Mouse (Mus musculus): Measurements from ENCODE around the gene Lrrc28. TPM values are rescaled to one million over a fixed set of nuclear protein-coding genes. Genes with fewer than 3 reads are reported as not detected.
A peak's percentile ranks its signal among the peaks of the same experiment; 100 is the strongest.

The Lrrc28 gene
- 12.3 and 14.4 TPM in 2 replicates for polyA plus RNA-seq (2014; fragmentation: Nextera tagmentation; extraction: Ambion mirVana)

DNA sequence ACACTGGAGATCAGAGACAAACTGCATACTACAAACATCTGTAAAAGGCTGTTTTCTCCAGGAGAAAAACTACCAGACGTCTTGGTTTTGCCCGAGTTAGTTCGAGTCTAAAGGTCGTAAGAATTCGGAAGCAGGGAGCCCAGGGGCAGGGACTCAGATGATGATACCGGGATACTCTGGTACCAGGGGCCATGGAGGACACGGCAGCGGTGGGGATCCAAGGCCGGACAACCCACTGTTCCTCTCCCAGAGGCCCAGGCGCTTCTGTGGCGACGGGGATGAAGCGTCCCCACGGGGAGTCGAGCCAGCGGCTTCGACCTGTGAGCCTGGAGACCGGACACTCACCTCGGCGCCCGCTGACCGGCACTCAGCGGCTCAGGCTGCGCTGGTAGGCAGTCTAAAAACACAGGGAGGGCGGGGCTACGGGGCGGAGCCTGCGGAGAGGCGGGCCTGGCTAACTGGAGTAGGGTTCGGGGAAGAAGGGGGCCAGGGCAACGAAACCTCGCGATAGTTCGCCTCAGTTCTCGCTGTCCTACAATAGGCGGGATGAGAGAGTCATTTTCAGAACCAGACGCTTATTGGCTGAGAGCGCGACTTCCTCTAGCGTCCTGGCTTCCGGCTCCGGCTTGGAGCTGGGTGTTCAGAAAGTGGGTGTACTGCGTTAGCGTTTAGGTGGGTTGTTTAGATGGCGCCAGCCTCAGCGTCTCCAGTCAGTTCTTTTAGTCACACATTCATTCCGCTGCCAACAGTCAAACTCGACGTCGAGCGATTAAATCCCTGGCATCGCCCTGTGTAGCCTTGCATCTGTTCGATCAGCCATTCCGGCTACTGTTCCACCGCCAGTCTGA lies at the start of gene Lrrc28:
TSS of gene Lrrc28 (minus strand) at position 436 of the 848 bp plus-strand sequence.
- ATAC-seq (replicated peaks; ENCODE audit: low FRiP score) (peak; percentile 99), DNase-seq (ENCODE audit: low spot score) (peak; percentile 97)
- H3K9ac ChIP-seq (ENCODE audit: low read depth, low read length), result peak within 1 kb of the TSS; percentile 83
- peak within 1 kb of the TSS; percentile 78 for H3K27ac ChIP-seq (ENCODE audit: low read depth, low read length)
- peak within 1 kb of the TSS; percentile 92 for H3K4me2 ChIP-seq
- H3K36me3 ChIP-seq (ENCODE audit: control insufficient read depth, insufficient read depth, low read length), result no peaks in the 10 kb centered on the region
- WGBS, result under 1% methylated on average over 55 of the region's 55 CpGs
- H3K4me3 ChIP-seq (ENCODE audit: low read depth, low read length), result peak within 1 kb of the TSS; percentile 76
- no peaks in the 10 kb centered on the region for H3K27me3 ChIP-seq (replicated peaks; ENCODE audit: control insufficient read depth, insufficient read depth, low read length)
- H3K4me1 ChIP-seq (replicated peaks; ENCODE audit: control insufficient read depth, insufficient read depth, low read length), result peaks cover 7% of the 10 kb centered on the region
- H3K9me3 ChIP-seq (ENCODE audit: control insufficient read depth, low read length), result no peaks in the 10 kb centered on the region

DNA sequence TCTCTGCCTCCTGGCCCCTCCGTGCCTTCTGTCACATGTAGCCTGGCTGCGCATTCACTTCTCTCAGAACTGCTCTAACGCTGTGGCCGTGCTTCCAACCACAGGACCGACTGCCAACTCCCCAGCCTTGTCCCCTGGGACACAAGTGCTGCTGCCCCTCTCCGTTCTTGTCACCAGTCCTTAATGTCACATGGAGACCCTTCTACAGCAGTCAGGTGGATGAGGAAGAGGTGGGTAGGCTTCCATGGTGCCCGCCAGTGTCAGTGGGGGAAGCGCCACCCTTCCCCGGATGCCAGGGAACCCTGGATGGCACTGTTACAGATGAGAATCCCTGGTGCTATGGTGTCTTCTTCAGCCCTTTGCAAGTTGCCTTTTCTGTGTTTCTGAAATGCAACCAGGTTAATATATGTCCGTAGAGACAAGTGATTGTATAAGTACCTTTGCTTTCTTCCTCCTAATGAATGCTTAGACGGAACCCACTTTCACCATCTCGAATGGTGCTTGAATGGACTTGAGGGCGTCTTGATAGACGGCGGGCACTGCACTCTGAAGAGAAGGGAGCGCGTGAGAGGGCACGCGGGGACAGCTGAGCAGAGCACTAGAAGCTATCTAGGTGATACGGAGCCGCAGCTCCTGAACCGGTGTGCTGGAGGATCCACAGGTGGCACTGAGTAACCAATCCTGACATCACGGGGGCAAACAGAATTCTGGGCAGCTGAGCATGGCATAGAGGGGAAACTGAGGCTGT lies 47.9 kb upstream of the Lrrc28 start:
- 92% methylated on average over 23 of the region's 23 CpGs for WGBS
- no peak overlapping the region for H3K9ac ChIP-seq (ENCODE audit: low read depth, low read length)
- H3K4me2 ChIP-seq, result no peak overlapping the region
- no peaks in the 10 kb centered on the region for H3K4me1 ChIP-seq (replicated peaks; ENCODE audit: control insufficient read depth, insufficient read depth, low read length)
- no peaks in the 10 kb centered on the region for H3K36me3 ChIP-seq (ENCODE audit: control insufficient read depth, insufficient read depth, low read length)
- no peak overlapping the region for H3K4me3 ChIP-seq (ENCODE audit: low read depth, low read length)
- no peak for ATAC-seq (replicated peaks; ENCODE audit: low FRiP score)
- DNase-seq (ENCODE audit: low spot score), result no peak
- H3K27ac ChIP-seq (ENCODE audit: low read depth, low read length), result no peak overlapping the region
- H3K27me3 ChIP-seq (replicated peaks; ENCODE audit: control insufficient read depth, insufficient read depth, low read length), result no peaks in the 10 kb centered on the region
- no peaks in the 10 kb centered on the region for H3K9me3 ChIP-seq (ENCODE audit: control insufficient read depth, low read length)

DNA sequence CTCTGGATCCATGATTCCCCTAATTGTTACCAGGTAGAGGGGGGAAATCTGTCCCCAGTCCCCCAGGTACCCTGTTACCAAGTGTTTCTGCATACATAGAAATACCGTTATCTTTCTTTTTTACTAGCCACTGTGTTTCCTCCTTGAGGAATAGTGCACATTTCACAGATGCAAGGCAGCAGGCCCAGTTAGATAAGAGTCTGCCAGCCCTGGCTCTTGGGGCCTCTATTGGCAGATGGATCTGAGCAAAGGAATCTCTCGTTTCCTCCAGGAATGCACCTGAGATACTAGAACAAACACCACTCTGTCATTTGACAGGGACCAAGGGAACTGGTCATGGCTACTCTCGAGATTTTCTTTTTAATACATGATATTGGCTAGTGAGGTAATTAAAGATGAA lies 47.1 kb upstream of the Lrrc28 start:
- Histone ChIP-seq H3K4me3 (ENCODE audit: low read depth, low read length) (no peak overlapping the region), H3K27ac (ENCODE audit: low read depth, low read length) (no peak overlapping the region), H3K9me3 (ENCODE audit: control insufficient read depth, low read length) (no peaks in the 10 kb centered on the region), H3K27me3 (replicated peaks; ENCODE audit: control insufficient read depth, insufficient read depth, low read length) (no peaks in the 10 kb centered on the region), H3K9ac (ENCODE audit: low read depth, low read length) (no peak overlapping the region), H3K36me3 (ENCODE audit: control insufficient read depth, insufficient read depth, low read length) (no peaks in the 10 kb centered on the region), H3K4me2 (no peak overlapping the region), H3K4me1 (replicated peaks; ENCODE audit: control insufficient read depth, insufficient read depth, low read length) (no peaks in the 10 kb centered on the region)
- no peak for DNase-seq (ENCODE audit: low spot score)
- 41% methylated on average over 3 of the region's 3 CpGs for WGBS
- ATAC-seq (replicated peaks; ENCODE audit: low FRiP score), result no peak

DNA sequence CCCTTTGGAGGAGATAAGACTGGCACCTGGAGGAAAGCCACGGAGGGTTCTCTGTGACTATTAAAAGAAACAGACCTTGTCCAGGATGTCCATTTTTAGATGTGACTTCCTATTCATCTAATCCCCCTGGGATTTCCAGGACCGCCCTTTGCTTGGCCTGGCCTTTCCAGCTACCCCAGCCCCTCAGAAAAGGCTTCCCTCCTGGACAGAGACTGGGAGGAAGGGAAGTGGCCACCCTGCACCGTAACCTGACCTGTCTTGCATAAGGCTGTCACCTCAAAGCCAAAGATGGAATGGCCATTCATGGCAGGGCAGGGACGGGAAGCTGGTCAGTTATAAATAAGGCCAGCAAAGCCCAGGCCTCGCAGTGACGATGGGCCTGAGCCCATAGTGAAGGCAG lies 46.0 kb upstream of the Lrrc28 start:
- Histone ChIP-seq H3K9me3 (ENCODE audit: control insufficient read depth, low read length) (no peaks in the 10 kb centered on the region), H3K4me3 (ENCODE audit: low read depth, low read length) (no peak overlapping the region), H3K4me2 (no peak overlapping the region), H3K27me3 (replicated peaks; ENCODE audit: control insufficient read depth, insufficient read depth, low read length) (no peaks in the 10 kb centered on the region), H3K36me3 (ENCODE audit: control insufficient read depth, insufficient read depth, low read length) (no peaks in the 10 kb centered on the region), H3K9ac (ENCODE audit: low read depth, low read length) (no peak overlapping the region), H3K27ac (ENCODE audit: low read depth, low read length) (no peak overlapping the region), H3K4me1 (replicated peaks; ENCODE audit: control insufficient read depth, insufficient read depth, low read length) (no peaks in the 10 kb centered on the region)
- 63% methylated on average over 6 of the region's 6 CpGs for WGBS
- ATAC-seq (replicated peaks; ENCODE audit: low FRiP score) (no peak), DNase-seq (ENCODE audit: low spot score) (no peak)

DNA sequence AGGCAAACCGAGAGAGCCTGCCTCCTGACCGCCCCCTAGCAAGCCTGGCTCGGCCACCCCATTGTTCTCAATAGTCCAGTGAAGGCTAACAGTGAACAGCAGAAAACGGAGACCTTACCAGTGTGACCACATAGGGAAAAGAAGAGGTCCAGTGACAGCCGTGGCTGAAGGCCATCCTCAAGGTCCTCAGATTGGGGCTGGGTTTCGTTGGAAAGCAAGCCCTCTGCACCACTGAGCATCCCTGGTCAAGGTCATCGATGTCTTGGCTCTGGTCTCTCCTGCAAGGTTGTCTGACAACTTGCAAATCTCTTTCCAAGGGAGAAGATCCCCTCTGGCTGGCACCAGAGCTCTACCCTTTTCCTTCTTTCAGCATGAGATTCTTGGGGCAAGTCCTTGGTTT lies 44.7 kb upstream of the Lrrc28 start:
- Histone ChIP-seq H3K27ac (ENCODE audit: low read depth, low read length) (no peak overlapping the region), H3K9me3 (ENCODE audit: control insufficient read depth, low read length) (peaks cover 4% of the 10 kb centered on the region; the same call in 1 of the 2 replicates), H3K4me3 (ENCODE audit: low read depth, low read length) (no peak overlapping the region), H3K36me3 (ENCODE audit: control insufficient read depth, insufficient read depth, low read length) (no peaks in the 10 kb centered on the region), H3K4me1 (replicated peaks; ENCODE audit: control insufficient read depth, insufficient read depth, low read length) (no peaks in the 10 kb centered on the region), H3K27me3 (replicated peaks; ENCODE audit: control insufficient read depth, insufficient read depth, low read length) (no peaks in the 10 kb centered on the region), H3K9ac (ENCODE audit: low read depth, low read length) (no peak overlapping the region), H3K4me2 (no peak overlapping the region)
- ATAC-seq (replicated peaks; ENCODE audit: low FRiP score) (no peak), DNase-seq (ENCODE audit: low spot score) (no peak)
- 72% methylated on average over 7 of the region's 7 CpGs for WGBS

DNA sequence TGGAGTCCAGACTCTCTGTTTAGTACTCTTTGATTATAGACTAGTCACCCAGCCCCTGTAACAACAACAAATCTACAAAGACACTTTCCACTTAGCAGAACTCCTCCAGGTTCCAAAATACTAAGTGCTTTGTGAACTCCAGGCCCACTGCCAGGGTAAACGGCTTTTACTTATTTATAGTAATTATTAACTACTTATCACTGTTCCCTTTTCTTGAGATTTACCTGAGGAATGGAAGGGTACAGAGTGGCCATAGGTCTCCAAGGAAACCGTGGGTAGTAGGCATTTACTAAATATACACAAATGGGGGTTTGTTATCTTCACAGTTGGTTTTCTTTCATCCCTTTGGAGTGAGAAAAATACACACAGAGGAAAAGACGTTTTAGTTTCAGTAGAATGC lies 43.2 kb upstream of the Lrrc28 start:
- no peak for ATAC-seq (replicated peaks; ENCODE audit: low FRiP score)
- peaks cover 4% of the 10 kb centered on the region; the same call in 1 of the 2 replicates for H3K9me3 ChIP-seq (ENCODE audit: control insufficient read depth, low read length)
- no peak overlapping the region for H3K9ac ChIP-seq (ENCODE audit: low read depth, low read length)
- H3K4me1 ChIP-seq (replicated peaks; ENCODE audit: control insufficient read depth, insufficient read depth, low read length), result no peaks in the 10 kb centered on the region
- no peaks in the 10 kb centered on the region; the same call in 1 of the 2 replicates for H3K36me3 ChIP-seq (ENCODE audit: control insufficient read depth, insufficient read depth, low read length)
- no peak overlapping the region for H3K4me2 ChIP-seq
- H3K4me3 ChIP-seq (ENCODE audit: low read depth, low read length), result no peak overlapping the region
- no peaks in the 10 kb centered on the region for H3K27me3 ChIP-seq (replicated peaks; ENCODE audit: control insufficient read depth, insufficient read depth, low read length)
- no peak for DNase-seq (ENCODE audit: low spot score)
- H3K27ac ChIP-seq (ENCODE audit: low read depth, low read length), result no peak overlapping the region
- WGBS, result 51% methylated on average over 3 of the region's 3 CpGs

DNA sequence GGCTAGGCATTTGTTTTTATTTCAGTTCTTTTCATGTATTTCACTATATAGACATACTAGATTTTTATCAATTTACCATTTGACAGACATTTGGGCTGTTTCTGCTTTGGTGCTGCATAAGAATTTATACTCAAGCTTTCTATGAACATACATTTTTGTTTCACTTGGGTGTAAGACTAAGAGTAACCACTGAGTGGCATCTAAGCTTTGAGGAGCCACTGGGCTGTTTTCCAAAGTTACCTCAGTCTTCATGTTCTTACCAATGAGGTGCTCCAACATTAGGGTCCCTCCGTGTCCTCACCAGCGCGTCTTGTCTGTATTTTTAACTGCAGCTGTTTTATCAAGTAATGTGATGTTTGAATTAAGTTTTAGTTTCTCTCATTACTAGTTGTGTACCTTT lies 41.5 kb upstream of the Lrrc28 start:
- Histone ChIP-seq H3K4me1 (replicated peaks; ENCODE audit: control insufficient read depth, insufficient read depth, low read length) (no peaks in the 10 kb centered on the region), H3K4me2 (no peak overlapping the region), H3K27me3 (replicated peaks; ENCODE audit: control insufficient read depth, insufficient read depth, low read length) (no peaks in the 10 kb centered on the region), H3K9ac (ENCODE audit: low read depth, low read length) (no peak overlapping the region), H3K4me3 (ENCODE audit: low read depth, low read length) (no peak overlapping the region), H3K9me3 (ENCODE audit: control insufficient read depth, low read length) (peaks cover 4% of the 10 kb centered on the region; the same call in 1 of the 2 replicates), H3K27ac (ENCODE audit: low read depth, low read length) (no peak overlapping the region), H3K36me3 (ENCODE audit: control insufficient read depth, insufficient read depth, low read length) (no peaks in the 10 kb centered on the region; the same call in 1 of the 2 replicates)
- DNase-seq (ENCODE audit: low spot score) (no peak), ATAC-seq (replicated peaks; ENCODE audit: low FRiP score) (no peak)
- 98% methylated on average over 3 of the region's 3 CpGs for WGBS

DNA sequence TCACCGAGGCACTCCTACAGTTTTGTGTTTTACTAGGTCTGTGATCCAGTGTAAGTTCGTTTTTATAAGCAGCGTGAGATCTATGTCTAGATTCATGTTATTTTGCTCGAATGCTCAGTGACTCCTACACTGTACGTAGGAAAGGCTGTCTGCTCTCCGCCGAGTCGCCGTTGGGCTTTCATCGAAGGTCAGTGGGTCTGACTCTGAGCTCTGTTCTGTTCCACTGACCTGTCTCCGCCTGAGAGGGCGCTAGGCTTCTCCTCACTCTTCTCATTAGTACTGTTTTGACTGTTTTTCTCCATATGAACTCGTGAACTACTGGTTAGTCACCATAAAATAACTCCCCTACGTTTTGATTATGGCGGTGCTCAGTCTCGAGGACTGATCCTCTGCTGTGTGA lies 37.9 kb upstream of the Lrrc28 start:
- no peak overlapping the region for H3K4me3 ChIP-seq (ENCODE audit: low read depth, low read length)
- no peak overlapping the region for H3K9ac ChIP-seq (ENCODE audit: low read depth, low read length)
- H3K27ac ChIP-seq (ENCODE audit: low read depth, low read length), result no peak overlapping the region
- H3K36me3 ChIP-seq (ENCODE audit: control insufficient read depth, insufficient read depth, low read length), result peaks cover 2% of the 10 kb centered on the region; the same call in 1 of the 2 replicates
- no peaks in the 10 kb centered on the region for H3K27me3 ChIP-seq (replicated peaks; ENCODE audit: control insufficient read depth, insufficient read depth, low read length)
- no peaks in the 10 kb centered on the region for H3K4me1 ChIP-seq (replicated peaks; ENCODE audit: control insufficient read depth, insufficient read depth, low read length)
- H3K9me3 ChIP-seq (ENCODE audit: control insufficient read depth, low read length), result peaks cover 4% of the 10 kb centered on the region; the same call in 1 of the 2 replicates
- WGBS, result 80% methylated on average over 16 of the region's 16 CpGs
- H3K4me2 ChIP-seq, result no peak overlapping the region
- DNase-seq (ENCODE audit: low spot score) (no peak), ATAC-seq (replicated peaks; ENCODE audit: low FRiP score) (no peak)

Data from liver, embryonic 11.5 days (tissue).